Mouse (Mus musculus) thymus, postnatal 4 days (tissue): ENCODE results near the gene Nbr1.

Experiments
- DNase-seq: peaks from one replicate; pipeline ENCODE4 v3.0.0; 2021

The Nbr1 gene

DNA sequence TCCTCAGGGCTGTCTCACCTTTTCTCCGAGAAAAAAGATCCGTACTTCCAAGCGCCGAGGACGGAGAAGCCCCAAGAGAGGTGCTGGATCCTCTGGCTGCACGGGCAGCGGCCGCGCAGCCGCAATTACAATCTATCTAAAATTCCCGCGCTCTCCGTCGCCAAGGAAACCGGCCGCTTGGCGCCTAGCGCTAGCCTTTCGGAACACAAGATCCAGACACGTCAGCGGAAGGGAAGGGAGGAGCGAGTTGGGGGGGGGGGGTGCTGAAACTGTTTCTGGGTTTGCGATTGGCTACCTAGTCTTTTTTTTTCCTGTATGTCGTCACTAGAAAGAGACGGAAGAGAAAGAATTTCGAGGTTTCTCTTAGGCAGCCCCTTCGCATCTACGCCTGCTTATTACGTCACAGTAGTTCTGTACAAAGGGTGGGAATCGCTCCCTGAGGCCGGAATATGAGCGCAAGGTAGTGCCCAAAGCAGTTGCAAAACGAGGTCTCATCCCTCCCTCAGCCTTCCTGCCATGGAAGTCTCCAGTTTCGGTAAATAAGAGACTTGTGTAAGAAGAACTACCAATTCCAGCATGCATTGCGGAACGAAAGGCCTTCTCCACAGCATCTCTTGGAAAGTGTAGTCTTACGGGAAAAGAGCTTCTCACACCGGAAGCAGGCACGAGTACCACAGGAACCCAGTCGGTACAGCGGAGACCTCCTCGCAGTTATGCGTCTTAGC lies at the start of gene Nbr1, which contains the start of gene Brca1:
TSS of gene Nbr1 (plus strand) at position 399 of the 725 bp plus-strand sequence.
TSS of gene Brca1 (minus strand) at position 205 of the 725 bp plus-strand sequence.
- DNase-seq = peak; percentile 89

DNA sequence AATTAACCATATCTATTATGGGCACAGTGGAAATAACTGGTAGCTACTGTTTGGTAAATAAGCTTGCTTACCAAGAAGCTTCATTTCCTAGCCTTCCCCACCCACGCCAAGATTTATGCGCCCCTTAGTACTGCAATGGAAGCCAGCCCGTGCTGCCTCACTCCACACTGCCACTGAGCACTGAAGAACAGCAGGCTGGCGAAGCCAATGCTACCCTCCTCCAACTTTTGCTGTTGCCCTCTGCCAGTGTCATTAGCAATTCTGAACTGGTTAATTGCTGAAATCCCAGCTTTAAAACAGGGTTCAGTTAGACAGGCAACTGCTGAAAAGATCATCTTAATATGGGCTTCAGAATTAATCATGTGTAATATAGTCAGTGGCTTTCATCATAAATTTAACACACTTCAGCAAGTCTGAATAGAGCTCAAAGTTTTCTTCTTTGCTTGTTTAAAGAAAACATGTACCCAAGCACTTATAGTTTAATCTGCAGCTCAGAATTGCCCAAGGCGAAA lies 45.6 kb upstream of the Nbr1 start:
- DNase-seq = no peak

DNA sequence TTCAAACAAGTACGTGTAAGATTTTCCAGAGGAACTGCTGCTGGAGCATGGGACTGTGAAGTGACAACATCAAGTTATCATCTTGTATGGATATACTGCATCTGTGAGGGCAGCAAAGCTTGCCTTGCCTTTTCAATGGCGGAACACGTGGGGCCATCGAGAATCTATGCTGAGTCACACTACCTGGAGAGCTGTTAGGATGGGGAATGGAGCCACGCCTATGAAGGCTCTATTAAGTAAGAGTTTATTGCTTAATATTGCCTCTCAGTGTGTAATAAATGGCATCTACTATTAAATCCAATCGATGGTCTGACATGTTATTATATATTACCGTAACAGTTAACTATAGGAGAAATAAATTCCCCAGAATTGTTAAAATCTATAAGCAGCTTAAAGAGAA lies 44.9 kb upstream of the Nbr1 start:
- DNase-seq = no peak

DNA sequence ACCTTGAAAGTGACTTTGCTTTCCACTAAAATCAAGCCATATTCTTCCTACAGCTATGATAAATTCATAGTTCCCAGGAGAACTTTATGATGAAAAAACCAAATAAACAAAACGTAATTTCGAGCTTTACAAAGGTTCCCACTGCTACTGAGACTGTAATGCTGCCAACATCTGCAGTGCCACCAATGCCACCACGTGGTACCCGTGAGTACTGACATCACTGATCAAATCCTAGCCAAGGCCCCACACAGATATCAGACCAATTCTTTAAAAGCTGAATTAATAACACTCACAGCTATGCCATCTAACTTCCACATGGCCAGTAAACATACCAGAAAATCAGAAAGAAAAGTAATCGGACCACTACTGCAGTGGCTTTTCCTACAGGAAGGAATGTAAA lies 33.0 kb upstream of the Nbr1 start:
- no peak for DNase-seq

- DNase-seq = no peak
Observed at GRCm38 (mm10) chr11:101519364-101519763, 32.6 kb upstream of the Nbr1 start.

- DNase-seq = no peak
Observed at GRCm38 (mm10) chr11:101524446-101524845, 27.5 kb upstream of the Nbr1 start.

- no peak for DNase-seq
Observed at GRCm38 (mm10) chr11:101525056-101525455, 26.9 kb upstream of the Nbr1 start.

DNA sequence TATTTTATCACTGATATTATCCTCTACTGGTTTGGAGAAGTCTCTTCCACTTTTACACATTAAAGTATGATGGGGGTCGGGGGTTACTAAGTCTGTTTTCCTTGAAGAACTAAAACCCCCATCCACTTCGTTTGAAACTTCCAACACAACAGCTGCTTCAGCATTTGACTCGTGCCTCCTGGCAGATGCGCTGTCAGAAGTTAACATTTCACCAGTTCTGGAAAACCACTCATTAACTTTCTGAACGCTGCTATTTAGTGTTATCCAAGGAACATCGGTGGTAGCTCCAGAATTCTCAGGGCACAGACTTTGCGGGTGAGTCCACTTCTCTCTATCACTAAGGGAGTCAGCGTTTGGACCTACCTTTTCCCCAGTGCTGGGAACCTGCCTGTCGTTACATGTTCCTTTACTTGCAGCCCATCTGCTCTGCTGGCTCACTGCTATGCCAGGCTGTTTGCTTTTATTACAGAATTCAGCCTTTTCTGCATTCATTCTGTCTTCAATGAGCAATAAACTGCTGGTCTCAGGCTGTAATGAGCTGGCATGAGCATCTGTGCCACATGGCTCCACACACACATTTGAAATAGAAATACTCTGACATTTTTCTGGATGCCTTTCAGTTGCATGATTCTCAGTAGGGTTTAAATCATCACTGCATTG lies 25.9 kb upstream of the Nbr1 start:
- DNase-seq = no peak

- DNase-seq = no peak
Observed at GRCm38 (mm10) chr11:101526686-101527085, 25.3 kb upstream of the Nbr1 start.

GRCm38 (mm10) chr11:101543533-101543932 lies 8.4 kb upstream of the Nbr1 start:
- no peak for DNase-seq

- DNase-seq = no peak
Observed at GRCm38 (mm10) chr11:101544132-101544531, 7.8 kb upstream of the Nbr1 start.

DNA sequence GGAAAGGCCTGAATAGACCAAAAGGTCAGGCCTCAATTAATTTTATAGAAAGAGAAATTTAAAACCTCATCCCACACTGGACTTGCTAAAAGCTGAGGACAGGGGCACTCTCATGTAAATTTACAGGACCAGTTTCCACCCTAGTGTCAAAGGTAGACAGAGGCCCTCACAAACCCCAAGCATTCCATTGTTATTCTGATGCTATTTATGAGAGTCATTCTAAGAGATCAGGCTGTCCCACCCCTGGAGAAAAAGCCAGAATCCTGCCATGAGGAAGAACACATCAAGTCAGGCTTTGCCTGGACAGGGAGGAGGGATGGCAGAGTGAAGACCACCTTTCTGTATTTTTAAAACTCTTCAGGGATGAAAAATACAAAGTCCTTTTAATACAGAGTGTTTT lies 3.4 kb upstream of the Nbr1 start:
- no peak for DNase-seq

GRCm38 (mm10) chr11:101552476-101553300 lies 739 bp downstream of the Nbr1 start:
- DNase-seq = peak; percentile 91

GRCm38 (mm10) chr11:101553354-101553930 lies 1.5 kb downstream of the Nbr1 start:
- DNase-seq = no peak

DNA sequence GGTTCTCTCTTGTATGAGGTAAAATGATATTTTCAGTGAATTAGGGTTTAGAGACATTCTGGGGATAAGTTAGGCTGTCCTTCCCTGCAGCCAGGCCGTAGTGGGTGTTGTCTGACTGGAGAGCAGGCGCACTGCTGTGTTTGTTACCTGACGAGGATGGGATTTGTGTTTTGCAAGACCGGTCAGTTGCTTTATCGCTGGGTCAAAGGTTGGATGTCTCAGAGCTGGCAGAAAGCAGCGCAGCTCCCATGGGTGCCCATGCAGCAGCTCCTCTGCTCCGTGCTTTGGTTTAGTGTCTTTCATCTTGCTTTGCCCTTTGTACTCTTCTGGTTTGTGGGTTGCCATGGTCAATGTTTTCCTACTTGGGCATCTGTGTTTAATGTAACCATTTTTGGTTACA lies 4.6 kb downstream of the Nbr1 start:
- DNase-seq = no peak

- no peak for DNase-seq
Observed at GRCm38 (mm10) chr11:101556954-101557353, 5.0 kb downstream of the Nbr1 start.

DNA sequence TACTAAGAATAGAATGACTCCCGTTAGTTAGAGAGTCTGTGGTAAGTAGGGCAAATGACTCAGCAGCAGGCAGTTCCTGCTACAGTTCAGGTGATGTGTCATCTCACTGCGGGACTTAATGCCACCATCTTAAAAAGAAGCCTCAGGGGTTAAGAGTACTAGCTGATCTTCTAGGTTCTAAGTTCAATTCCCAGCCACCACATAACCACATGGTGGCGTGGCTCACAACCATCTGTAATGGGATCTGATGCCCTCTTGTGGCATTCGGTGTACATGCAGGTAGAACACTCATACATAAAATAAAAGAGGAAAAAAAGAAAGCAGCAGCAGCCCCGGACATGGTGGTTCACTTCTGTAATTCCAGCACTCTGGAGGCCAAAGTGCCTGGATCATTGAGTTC lies 10.4 kb downstream of the Nbr1 start:
- DNase-seq = peak; percentile 69

DNA sequence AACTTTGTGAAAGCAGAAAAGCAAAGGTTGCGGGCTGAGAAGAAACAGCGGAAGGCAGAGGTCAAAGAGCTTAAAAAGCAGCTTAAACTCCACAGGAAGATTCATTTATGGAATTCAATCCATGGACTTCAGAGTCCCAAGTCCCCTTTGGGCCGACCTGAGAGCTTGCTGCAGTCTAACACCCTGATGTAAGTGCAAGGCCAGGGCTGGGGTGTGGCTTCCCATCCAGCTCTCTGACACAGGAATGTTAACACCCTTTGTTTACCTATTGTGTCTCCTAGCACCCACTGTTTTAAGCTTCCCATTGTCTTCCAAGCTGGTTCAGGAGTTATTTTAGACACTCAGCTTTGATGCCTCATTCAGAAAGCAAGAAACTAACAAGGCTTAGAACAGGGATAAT lies 16.5 kb downstream of the Nbr1 start:
- no peak for DNase-seq

GRCm38 (mm10) chr11:101576116-101576515 lies 24.2 kb downstream of the Nbr1 start:
- no peak for DNase-seq

- no peak for DNase-seq
Observed at GRCm38 (mm10) chr11:101581081-101581764, 29.3 kb downstream of the Nbr1 start.

DNA sequence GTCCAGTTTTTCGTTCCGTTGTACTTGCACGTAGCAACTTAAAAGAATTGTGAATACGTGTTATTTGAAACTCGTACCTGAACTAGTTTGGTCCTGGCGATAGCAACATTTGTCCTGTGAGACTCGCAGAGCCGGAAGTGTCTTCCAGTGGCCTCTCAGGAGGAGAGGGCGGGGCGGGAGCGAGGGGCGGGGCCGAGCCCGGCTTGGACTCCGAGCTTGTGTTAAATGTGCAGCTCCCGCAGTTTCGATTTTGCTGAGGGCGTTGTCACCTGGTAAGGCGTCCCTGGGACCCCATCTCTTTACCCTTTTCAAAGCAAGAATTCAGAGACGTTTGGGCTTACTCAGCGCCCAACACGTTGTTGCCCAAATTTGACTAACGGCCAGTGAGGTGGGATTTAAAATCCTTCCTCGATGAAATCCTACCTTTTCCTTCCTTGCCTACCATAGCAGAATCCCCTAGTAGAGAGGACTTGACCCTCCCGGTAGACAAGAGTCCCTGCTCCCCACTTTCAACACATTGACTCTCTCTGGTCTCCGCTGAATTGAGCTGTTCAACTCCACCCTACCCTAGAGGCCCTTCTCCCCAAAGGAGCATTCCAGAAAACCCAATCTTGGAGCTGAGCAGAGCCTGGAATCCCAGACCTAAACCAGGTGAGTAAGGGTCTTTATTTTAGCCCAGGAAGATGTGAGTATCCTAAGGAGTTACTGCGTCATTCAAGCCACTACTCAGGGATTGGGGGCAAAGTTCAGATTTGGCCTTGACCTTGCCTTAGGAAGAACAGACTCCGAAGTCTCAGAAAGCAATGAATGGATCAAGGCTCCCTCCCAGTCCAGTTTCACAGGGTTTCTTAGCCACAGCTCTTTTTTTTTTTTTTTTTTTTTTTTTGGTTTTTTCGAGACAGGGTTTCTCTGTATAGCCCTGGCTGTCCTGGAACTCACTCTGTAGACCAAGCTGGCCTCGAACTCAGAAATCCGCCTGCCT lies 30.4 kb downstream of the Nbr1 start, which contains the start of gene Tmem106a:
TSS of gene Tmem106a (plus strand) at position 189 of the 982 bp plus-strand sequence.
- DNase-seq = peak; percentile 81
